Mouse (Mus musculus) testis, adult 10 weeks (tissue): ENCODE measurements around the gene Tmem238. TPM values are rescaled to one million over a fixed set of nuclear protein-coding genes. Genes with fewer than 3 reads are reported as not detected.

Experiments used
- polyA plus RNA-seq: library from polyadenylated mRNA; stranded (reverse); fragments of 350-450 nt; fragmentation: Illumina TruSeq; extraction: RNeasy Lipid Tissue Mini Kit (QIAGEN cat#74804); gene quantifications from one replicate; pipeline ENCODE4 v1.2.3, GENCODE M21; 2014; ENCODE audit warnings: low read depth, low replicate concordance

Gene Tmem238
- polyA plus RNA-seq = not detected

GRCm38 (mm10) chr7:4789436-4789935 is at the start of gene Tmem238:
Tmem238 (minus strand) TSS chr7:4789656.

GRCm38 (mm10) chr7:4812303-4813104 is 23.0 kb upstream of the Tmem238 start, which contains the start of gene Ube2s:
Ube2s (minus strand) TSS chr7:4812590.

GRCm38 (mm10) chr7:4792278-4793212 is 3.1 kb upstream of the Tmem238 start, which contains the start of gene Rpl28:
Rpl28 (plus strand) TSS chr7:4792874.

GRCm38 (mm10) chr7:4782759-4783158 is 6.7 kb downstream of the Tmem238 start, which contains the start of the genes Il11 and Tmem190:
Il11 (minus strand) TSS chr7:4782859.
Tmem190 (plus strand) TSS chr7:4782937.

GRCm38 (mm10) chr7:4771202-4771601 is 18.3 kb downstream of the Tmem238 start, which contains the start of gene Fam71e2:
Fam71e2 (minus strand) TSS chr7:4771302.

GRCm38 (mm10) chr7:4752821-4753570 is 36.5 kb downstream of the Tmem238 start, which contains the start of gene Cox6b2:
Cox6b2 (minus strand) TSS chr7:4753094.

GRCm38 (mm10) chr7:4739544-4740275 is 49.7 kb downstream of the Tmem238 start, which contains the start of gene Kmt5c:
Kmt5c (plus strand) TSS chr7:4740115.

Other genes starting within 250 kb of the Tmem238 start
- 2.7 TPM for gene Syt5, start 242.1 kb downstream of the Tmem238 start, polyA plus RNA-seq
- gene Ptprh, start 185.6 kb downstream of the Tmem238 start, polyA plus RNA-seq = 0.13 TPM
- 4.2 TPM for gene Tmem86b, start 158.2 kb downstream of the Tmem238 start, polyA plus RNA-seq
- gene Ppp6r1, start 130.6 kb downstream of the Tmem238 start, polyA plus RNA-seq = 17.9 TPM
- 1.2 TPM for gene Hspbp1, start 104.6 kb downstream of the Tmem238 start, polyA plus RNA-seq
- 3.7 TPM for gene Brsk1, start 99.1 kb downstream of the Tmem238 start, polyA plus RNA-seq
- not detected for gene Tmem150b, start 64.4 kb downstream of the Tmem238 start, polyA plus RNA-seq
- 0.18 TPM for gene Kmt5c, start 49.5 kb downstream of the Tmem238 start, polyA plus RNA-seq
- 13.6 TPM for gene Cox6b2, start 36.6 kb downstream of the Tmem238 start, polyA plus RNA-seq
- gene Fam71e2, start 18.4 kb downstream of the Tmem238 start, polyA plus RNA-seq = 175 TPM
- gene Il11, start 6.8 kb downstream of the Tmem238 start, polyA plus RNA-seq = 1.5 TPM
- 21.8 TPM for gene Tmem190, start 6.7 kb downstream of the Tmem238 start, polyA plus RNA-seq
- gene Rpl28, start 3.2 kb upstream of the Tmem238 start, polyA plus RNA-seq = 9.0 TPM
- 58.0 TPM for gene Ube2s, start 22.9 kb upstream of the Tmem238 start, polyA plus RNA-seq
- 3.5 TPM for gene Shisa7, start 55.0 kb upstream of the Tmem238 start, polyA plus RNA-seq
- gene Isoc2b, start 80.6 kb upstream of the Tmem238 start, polyA plus RNA-seq = 1.2 TPM
- 1.8 TPM for gene Isoc2a, start 87.5 kb upstream of the Tmem238 start, polyA plus RNA-seq
- not detected for gene Gm36210, start 116.9 kb upstream of the Tmem238 start, polyA plus RNA-seq
- gene Zfp628, start 125.6 kb upstream of the Tmem238 start, polyA plus RNA-seq = not detected
- 0.67 TPM for gene Nat14, start 132.4 kb upstream of the Tmem238 start, polyA plus RNA-seq
- gene Ssc5d, start 136.1 kb upstream of the Tmem238 start, polyA plus RNA-seq = not detected
- not detected for gene Sbk2, start 174.8 kb upstream of the Tmem238 start, polyA plus RNA-seq
- gene Sbk3, start 181.5 kb upstream of the Tmem238 start, polyA plus RNA-seq = 0.20 TPM
- gene Zfp579, start 206.5 kb upstream of the Tmem238 start, polyA plus RNA-seq = 3.8 TPM
- not detected for gene Zfp524, start 224.8 kb upstream of the Tmem238 start, polyA plus RNA-seq
- 21.5 TPM for gene Fiz1, start 225.0 kb upstream of the Tmem238 start, polyA plus RNA-seq
- not detected for gene Gm44973, start 225.8 kb upstream of the Tmem238 start, polyA plus RNA-seq
- gene Zfp865, start 230.7 kb upstream of the Tmem238 start, polyA plus RNA-seq = 4.3 TPM
- 1.6 TPM for gene Ccdc106, start 230.9 kb upstream of the Tmem238 start, polyA plus RNA-seq
- 0.83 TPM for gene 4632433K11Rik, start 244.5 kb upstream of the Tmem238 start, polyA plus RNA-seq
- 3.4 TPM for gene Zfp784, start 248.8 kb upstream of the Tmem238 start, polyA plus RNA-seq